Mouse (Mus musculus): ENCODE measurements around the gene Nova2. TPM values are rescaled to one million over a fixed set of nuclear protein-coding genes. Genes with fewer than 3 reads are reported as not detected.

Nova2 gene
- polyA plus RNA-seq, 1 experiment from 2014 or later = 15.9 TPM

DNA sequence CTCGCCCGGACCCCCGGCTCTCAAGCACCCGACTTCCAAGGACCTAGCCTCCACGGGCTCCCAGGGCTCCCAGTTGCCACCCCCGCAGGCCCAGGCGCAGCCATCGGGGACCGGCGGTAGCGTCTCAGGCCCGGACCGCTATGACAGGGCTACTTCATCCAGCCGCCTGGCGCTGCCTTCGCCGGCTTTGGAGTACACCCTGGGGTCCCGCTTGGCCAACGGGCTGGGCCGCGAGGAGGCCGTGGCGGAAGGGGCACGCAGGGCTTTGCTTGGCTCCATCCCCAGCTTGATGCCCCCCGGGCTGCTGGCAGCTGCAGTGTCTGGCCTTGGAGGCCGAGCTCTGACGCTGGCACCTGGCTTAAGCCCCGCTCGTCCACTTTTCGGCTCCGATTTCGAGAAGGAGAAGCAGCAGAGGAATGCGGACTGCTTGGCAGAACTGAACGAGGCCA lies 79.0 kb downstream of the Nova2 start:
- Histone ChIP-seq H3K36me3 (replicated peaks) (peaks cover 10% of the 10 kb centered on the region), H3K27ac (peak overlapping the region; percentile 94), H3K9me3 (no peaks in the 10 kb centered on the region), H3K4me3 (peak overlapping the region; percentile 85), H3K4me1 (peaks cover 49% of the 10 kb centered on the region), H3K4me2 (peak overlapping the region; percentile 96), H3K9ac (peak overlapping the region; percentile 92), H3K27me3 (replicated peaks) (no peaks in the 10 kb centered on the region)
- peak; percentile 7 for ATAC-seq (replicated peaks)
- WGBS = 4% methylated on average over 34 of the region's 34 CpGs

DNA sequence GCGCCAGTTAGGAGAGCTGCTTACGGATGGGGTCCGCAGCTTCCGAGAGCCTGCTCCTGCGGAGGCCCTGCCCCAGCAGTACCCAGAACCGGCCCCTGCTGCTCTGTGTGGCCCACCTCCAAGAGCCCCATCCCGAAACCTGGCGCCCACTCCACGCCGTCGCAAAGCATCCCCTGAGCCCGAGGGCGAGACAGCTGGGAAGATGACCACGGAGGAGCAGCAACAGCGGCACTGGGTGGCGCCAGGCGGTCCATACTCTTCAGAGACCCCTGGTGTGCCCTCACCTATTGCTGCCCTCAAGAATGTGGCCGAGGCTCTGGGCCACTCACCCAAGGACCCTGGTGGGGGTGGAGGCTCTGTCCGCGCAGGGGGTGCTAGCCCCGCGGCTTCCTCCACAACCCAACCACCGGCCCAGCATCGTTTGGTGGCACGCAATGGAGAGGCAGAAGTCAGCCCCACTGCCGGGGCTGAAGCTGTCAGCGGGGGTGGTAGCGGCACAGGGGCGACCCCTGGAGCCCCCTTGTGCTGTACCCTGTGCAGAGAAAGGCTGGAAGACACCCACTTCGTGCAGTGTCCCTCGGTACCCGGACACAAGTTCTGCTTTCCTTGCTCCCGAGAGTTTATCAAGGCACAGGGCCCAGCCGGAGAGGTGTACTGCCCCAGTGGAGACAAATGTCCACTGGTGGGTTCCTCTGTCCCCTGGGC lies 79.9 kb downstream of the Nova2 start:
- Histone ChIP-seq H3K27me3 (replicated peaks) (no peaks in the 10 kb centered on the region), H3K4me3 (peak overlapping the region; percentile 85), H3K4me1 (peaks cover 47% of the 10 kb centered on the region), H3K9ac (peak overlapping the region; percentile 92; the same call in 1 of the 2 replicates), H3K36me3 (replicated peaks) (peaks cover 10% of the 10 kb centered on the region), H3K4me2 (peak overlapping the region; percentile 96), H3K9me3 (no peaks in the 10 kb centered on the region), H3K27ac (no peak overlapping the region)
- ATAC-seq (replicated peaks) = no peak
- WGBS = 83% methylated on average over 34 of the region's 34 CpGs

- Histone ChIP-seq H3K9me3 (no peaks in the 10 kb centered on the region), H3K4me2 (no peak overlapping the region), H3K36me3 (replicated peaks) (peaks cover 10% of the 10 kb centered on the region), H3K4me3 (no peak overlapping the region), H3K9ac (no peak overlapping the region), H3K27me3 (replicated peaks) (no peaks in the 10 kb centered on the region), H3K27ac (no peak overlapping the region), H3K4me1 (peaks cover 47% of the 10 kb centered on the region)
- 6% methylated on average over 12 of the region's 12 CpGs for WGBS
- ATAC-seq (replicated peaks) = no peak
Measured at GRCm38 (mm10) chr7:19006476-19006875, 80.8 kb downstream of the Nova2 start.

DNA sequence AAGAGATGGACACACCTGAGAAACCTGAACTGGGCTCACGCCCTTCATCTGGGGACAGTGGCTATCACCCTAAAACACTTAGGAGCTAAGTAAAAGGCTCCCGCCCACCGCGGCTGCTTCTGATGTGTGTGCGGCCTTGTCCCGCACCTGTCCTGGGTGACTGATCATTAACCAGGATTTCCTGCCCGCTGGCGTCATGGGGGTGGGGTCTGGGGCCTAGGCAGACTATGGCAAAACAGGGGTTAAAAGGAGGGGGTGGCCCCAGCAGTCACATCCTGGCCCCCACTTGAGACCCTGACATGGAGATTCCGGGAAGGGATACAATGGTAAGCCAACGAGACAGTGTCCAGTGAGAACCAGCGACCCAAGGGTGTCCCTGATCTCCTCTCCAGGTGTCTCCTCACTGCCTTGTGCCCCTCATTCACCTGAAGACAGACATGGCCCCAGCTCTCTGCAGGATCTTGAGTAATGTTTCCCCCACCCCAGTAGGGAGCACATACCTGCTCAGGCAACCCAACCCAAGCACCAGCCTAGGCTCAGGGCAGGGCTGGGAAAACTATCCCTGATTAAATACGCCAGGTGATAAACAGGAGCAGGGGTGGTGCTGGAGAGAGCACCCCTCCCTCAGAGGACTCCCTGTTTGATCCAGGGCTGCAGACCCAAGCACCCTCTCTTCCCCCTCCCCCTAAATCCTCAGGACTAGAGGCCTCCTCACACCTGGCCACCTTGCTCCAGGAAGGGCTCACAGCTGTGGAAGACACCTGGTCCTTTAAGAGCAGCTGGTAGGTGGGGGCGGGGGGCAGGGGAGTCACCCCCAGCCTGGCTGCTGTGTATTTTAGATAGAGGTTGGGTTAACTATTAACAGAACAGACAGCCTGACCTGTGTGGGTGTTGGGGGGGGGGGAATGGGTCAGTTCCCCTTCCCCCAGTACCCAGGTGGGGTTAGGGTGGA lies 81.6 kb downstream of the Nova2 start:
- Histone ChIP-seq H3K4me3 (no peak overlapping the region), H3K27me3 (replicated peaks) (no peaks in the 10 kb centered on the region), H3K27ac (no peak overlapping the region), H3K36me3 (replicated peaks) (peaks cover 10% of the 10 kb centered on the region), H3K9me3 (no peaks in the 10 kb centered on the region), H3K9ac (no peak overlapping the region), H3K4me1 (peaks cover 47% of the 10 kb centered on the region), H3K4me2 (no peak overlapping the region)
- no peak for ATAC-seq (replicated peaks)
- WGBS = 87% methylated on average over 13 of the region's 13 CpGs

- peaks cover 30% of the 10 kb centered on the region for H3K4me1 ChIP-seq
- no peaks in the 10 kb centered on the region for H3K27me3 ChIP-seq (replicated peaks)
- no peak overlapping the region for H3K27ac ChIP-seq
- H3K4me2 ChIP-seq = no peak overlapping the region
- no peak overlapping the region for H3K4me3 ChIP-seq
- 87% methylated on average over 7 of the region's 7 CpGs for WGBS
- no peak for ATAC-seq (replicated peaks)
- H3K36me3 ChIP-seq (replicated peaks) = peaks cover 6% of the 10 kb centered on the region
- no peak overlapping the region for H3K9ac ChIP-seq
- H3K9me3 ChIP-seq = no peaks in the 10 kb centered on the region
Measured at GRCm38 (mm10) chr7:19010581-19010980, 84.9 kb downstream of the Nova2 start.

DNA sequence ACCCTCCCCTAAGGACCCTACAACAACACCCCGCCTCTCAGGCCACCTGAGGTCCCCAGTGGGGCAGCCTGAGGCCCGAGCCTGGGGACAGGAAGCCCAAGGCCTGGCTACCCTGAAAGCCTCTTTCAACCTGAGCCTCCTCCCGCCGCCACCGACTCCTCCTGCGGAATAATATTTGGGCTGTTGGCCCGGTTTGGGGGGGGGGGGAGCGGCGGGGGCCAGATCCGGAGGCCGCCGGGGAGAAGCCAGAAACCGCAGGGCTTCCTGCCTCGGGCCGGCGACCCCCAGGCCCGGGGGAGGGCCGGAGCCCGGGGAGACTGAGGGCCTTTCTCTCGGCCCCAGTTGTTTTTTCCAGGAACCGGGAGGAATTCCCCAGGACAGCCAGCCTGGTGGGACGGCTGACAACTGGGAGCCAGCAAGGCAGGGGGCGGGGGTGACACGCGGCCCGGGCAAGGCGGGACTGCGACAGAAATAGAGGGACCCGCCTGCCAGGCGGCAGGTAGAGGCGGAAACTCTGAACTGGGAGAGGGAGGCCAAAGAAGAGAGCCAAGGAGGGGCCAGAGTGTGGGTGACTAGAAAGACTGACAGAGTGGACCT lies 86.4 kb downstream of the Nova2 start:
- H3K27ac ChIP-seq = no peak overlapping the region; the same call in 1 of the 2 replicates
- no peaks in the 10 kb centered on the region for H3K27me3 ChIP-seq (replicated peaks)
- WGBS = 3% methylated on average over 31 of the region's 31 CpGs
- peaks cover under 1% of the 10 kb centered on the region; the same call in 1 of the 2 replicates for H3K36me3 ChIP-seq (replicated peaks)
- H3K4me3 ChIP-seq = peak overlapping the region; percentile 19
- peak overlapping the region; percentile 41 for H3K9ac ChIP-seq
- H3K4me2 ChIP-seq = peak overlapping the region; percentile 51
- peaks cover 15% of the 10 kb centered on the region for H3K4me1 ChIP-seq
- ATAC-seq (replicated peaks) = no peak
- no peaks in the 10 kb centered on the region for H3K9me3 ChIP-seq

- H3K4me1 ChIP-seq = peaks cover 8% of the 10 kb centered on the region
- H3K4me3 ChIP-seq = no peak overlapping the region
- no peak overlapping the region for H3K4me2 ChIP-seq
- no peaks in the 10 kb centered on the region for H3K27me3 ChIP-seq (replicated peaks)
- no peak overlapping the region for H3K27ac ChIP-seq
- 68% methylated on average over 2 of the region's 2 CpGs for WGBS
- no peaks in the 10 kb centered on the region for H3K36me3 ChIP-seq (replicated peaks)
- no peaks in the 10 kb centered on the region for H3K9me3 ChIP-seq
- H3K9ac ChIP-seq = no peak overlapping the region
- no peak for ATAC-seq (replicated peaks)
Measured at GRCm38 (mm10) chr7:19012882-19013281, 87.2 kb downstream of the Nova2 start.

- Histone ChIP-seq H3K27ac (no peak overlapping the region), H3K27me3 (replicated peaks) (no peaks in the 10 kb centered on the region), H3K4me3 (no peak overlapping the region), H3K4me1 (peaks cover 8% of the 10 kb centered on the region), H3K4me2 (no peak overlapping the region), H3K9me3 (no peaks in the 10 kb centered on the region), H3K36me3 (replicated peaks) (no peaks in the 10 kb centered on the region), H3K9ac (no peak overlapping the region)
- ATAC-seq (replicated peaks) = no peak
- WGBS = 59% methylated on average over 15 of the region's 15 CpGs
Measured at GRCm38 (mm10) chr7:19014452-19014851, 88.8 kb downstream of the Nova2 start.

Other genes starting within 250 kb of the Nova2 start
- not detected in 2 replicates for gene Psg20, start 239.7 kb upstream of the Nova2 start, polyA plus RNA-seq (2015; fragmentation: Nextera tagmentation; extraction: Ambion mirVana)
- not detected in 2 replicates for gene Psg22, start 207.8 kb upstream of the Nova2 start, polyA plus RNA-seq (2015; fragmentation: Nextera tagmentation; extraction: Ambion mirVana)
- gene Psg19, start 127.4 kb upstream of the Nova2 start, polyA plus RNA-seq (2015; fragmentation: Nextera tagmentation; extraction: Ambion mirVana) = not detected in 2 replicates
- gene Psg17, start 104.3 kb upstream of the Nova2 start, polyA plus RNA-seq (2015; fragmentation: Nextera tagmentation; extraction: Ambion mirVana) = not detected in 2 replicates
- gene Mill2, start 85.9 kb upstream of the Nova2 start, polyA plus RNA-seq (2015; fragmentation: Nextera tagmentation; extraction: Ambion mirVana) = 0.73 and 0.85 TPM in 2 replicates
- 27.0 and 27.3 TPM in 2 replicates for gene Pglyrp1, start 54.6 kb upstream of the Nova2 start, polyA plus RNA-seq (2015; fragmentation: Nextera tagmentation; extraction: Ambion mirVana)
- gene Ccdc61, start 15.5 kb upstream of the Nova2 start, polyA plus RNA-seq (2015; fragmentation: Nextera tagmentation; extraction: Ambion mirVana) = 24.6 and 25.8 TPM in 2 replicates
- gene Nanos2, start 61.5 kb downstream of the Nova2 start, polyA plus RNA-seq (2015; fragmentation: Nextera tagmentation; extraction: Ambion mirVana) = 0.80 and 1.0 TPM in 2 replicates
- 5.8 and 6.2 TPM in 2 replicates for gene Mypop, start 65.4 kb downstream of the Nova2 start, polyA plus RNA-seq (2015; fragmentation: Nextera tagmentation; extraction: Ambion mirVana)
- 33.4 and 40.2 TPM in 2 replicates for gene Irf2bp1, start 78.2 kb downstream of the Nova2 start, polyA plus RNA-seq (2015; fragmentation: Nextera tagmentation; extraction: Ambion mirVana)
- not detected in 2 replicates for gene Foxa3, start 97.7 kb downstream of the Nova2 start, polyA plus RNA-seq (2015; fragmentation: Nextera tagmentation; extraction: Ambion mirVana)
- gene Sympk, start 98.5 kb downstream of the Nova2 start, polyA plus RNA-seq (2015; fragmentation: Nextera tagmentation; extraction: Ambion mirVana) = 30.6 and 32.7 TPM in 2 replicates
- 0.15 and 0.37 TPM in 2 replicates for gene Rsph6a, start 128.8 kb downstream of the Nova2 start, polyA plus RNA-seq (2015; fragmentation: Nextera tagmentation; extraction: Ambion mirVana)
- gene Dmwd, start 150.3 kb downstream of the Nova2 start, polyA plus RNA-seq (2015; fragmentation: Nextera tagmentation; extraction: Ambion mirVana) = 34.2 and 40.9 TPM in 2 replicates
- gene Dmpk, start 158.0 kb downstream of the Nova2 start, polyA plus RNA-seq (2015; fragmentation: Nextera tagmentation; extraction: Ambion mirVana) = 10.8 and 13.9 TPM in 2 replicates
- 2.1 and 2.2 TPM in 2 replicates for gene Six5, start 168.7 kb downstream of the Nova2 start, polyA plus RNA-seq (2015; fragmentation: Nextera tagmentation; extraction: Ambion mirVana)
- gene Gm4969, start 192.5 kb downstream of the Nova2 start, polyA plus RNA-seq (2015; fragmentation: Nextera tagmentation; extraction: Ambion mirVana) = 6.9 and 7.3 TPM in 2 replicates
- gene Fbxo46, start 194.0 kb downstream of the Nova2 start, polyA plus RNA-seq (2015; fragmentation: Nextera tagmentation; extraction: Ambion mirVana) = 21.1 and 21.4 TPM in 2 replicates
- gene Qpctl, start 223.4 kb downstream of the Nova2 start, polyA plus RNA-seq (2015; fragmentation: Nextera tagmentation; extraction: Ambion mirVana) = 26.4 and 27.0 TPM in 2 replicates
- gene Snrpd2, start 223.8 kb downstream of the Nova2 start, polyA plus RNA-seq (2015; fragmentation: Nextera tagmentation; extraction: Ambion mirVana) = 109 and 112 TPM in 2 replicates
- 3.5 and 4.3 TPM in 2 replicates for gene Gipr, start 240.2 kb downstream of the Nova2 start, polyA plus RNA-seq (2015; fragmentation: Nextera tagmentation; extraction: Ambion mirVana)